Mouse (Mus musculus): ENCODE data around the gene Fer1l5.

- no peak for TF ChIP-seq CTCF (IDR thresholded peaks at IDR 0.05; ENCODE audit: control insufficient read depth, insufficient read depth, insufficient replicate concordance, low read depth, low read length)
- TF ChIP-seq POLR2A (IDR thresholded peaks at IDR 0.05; ENCODE audit: control insufficient read depth, low read depth, low read length): no peak
These were observed 74.8 kb downstream of the Fer1l5 start for GRCm38 (mm10) chr1:36446841-36447240.

Measured in testis, adult 2 months (tissue).